Mouse (Mus musculus) adrenal gland, postnatal 14 days (tissue): ENCODE results near the gene Cox5a. TPM values are rescaled to one million over a fixed set of nuclear protein-coding genes. Genes with fewer than 3 reads are reported as not detected.

Experiments
- DNase-seq: peaks from one replicate; pipeline ENCODE4 v3.0.0; 2021; ENCODE audit warnings: mixed read lengths
- total RNA-seq: library from RNA; stranded (reverse); gene quantifications from 2 replicates; pipeline ENCODE4 v1.2.3, GENCODE M21; 2021

Cox5a gene
- total RNA-seq, 1 experiment from 2014 or later, result 1,056 TPM

DNA sequence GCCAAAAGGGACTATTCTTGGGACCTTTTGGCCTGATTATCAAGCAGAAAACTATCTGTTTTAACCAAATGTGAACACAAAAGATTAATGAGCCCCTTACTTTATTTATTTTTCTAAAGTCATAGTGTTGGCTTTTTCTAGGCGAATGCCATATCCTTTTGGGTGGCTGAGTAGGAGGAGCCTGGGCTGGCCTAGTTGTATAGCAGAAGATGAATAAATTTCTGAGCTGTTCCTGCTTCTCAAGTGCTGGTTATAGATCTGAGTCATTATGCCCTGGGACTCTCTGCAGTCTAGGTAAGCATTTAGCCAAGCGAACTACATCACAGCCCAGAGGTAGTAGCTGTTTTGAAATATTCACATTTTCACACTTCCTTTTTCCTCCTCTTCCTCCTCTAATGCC lies 4.4 kb downstream of the Cox5a start:
- DNase-seq, result no peak

DNA sequence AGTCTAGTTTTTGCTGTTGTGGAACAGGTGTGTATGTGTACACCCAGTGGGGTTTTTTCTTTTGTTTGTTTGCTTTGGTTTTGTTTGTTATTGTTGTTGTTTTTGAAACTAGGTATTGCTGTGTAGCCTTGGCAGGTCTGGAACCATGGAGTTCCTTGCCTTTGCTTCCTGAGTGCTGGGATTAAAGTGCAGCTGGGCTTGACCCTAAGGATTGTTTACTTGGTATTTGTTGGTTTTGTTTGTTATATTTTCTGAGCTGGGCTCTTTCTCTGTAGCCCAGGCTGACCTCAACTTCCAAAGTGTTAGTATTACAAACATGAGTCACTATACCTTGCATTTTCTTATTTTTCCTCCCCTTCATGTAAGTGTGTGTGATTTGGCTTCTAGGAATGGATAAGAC lies 5.4 kb downstream of the Cox5a start:
- no peak for DNase-seq

DNA sequence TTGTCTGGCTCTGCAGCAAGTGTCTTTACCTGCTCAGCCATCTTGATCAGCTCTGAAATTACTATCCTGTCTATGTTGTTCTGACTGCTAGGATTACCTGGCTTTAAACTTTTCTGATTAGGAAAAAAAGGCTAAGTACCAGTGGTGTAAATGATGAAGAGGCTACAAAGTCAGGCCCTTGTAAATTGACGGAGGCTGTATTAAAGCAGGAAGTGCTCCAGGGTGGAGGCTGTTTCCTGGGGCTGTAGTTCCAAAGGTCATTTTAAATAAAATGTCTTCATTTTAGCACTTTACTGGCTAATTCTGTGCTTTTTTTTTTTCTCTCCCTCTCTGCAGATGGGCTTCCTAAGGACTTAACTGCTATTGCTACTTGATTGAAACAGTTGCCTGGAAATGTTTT lies 10.9 kb downstream of the Cox5a start:
- DNase-seq, result no peak

DNA sequence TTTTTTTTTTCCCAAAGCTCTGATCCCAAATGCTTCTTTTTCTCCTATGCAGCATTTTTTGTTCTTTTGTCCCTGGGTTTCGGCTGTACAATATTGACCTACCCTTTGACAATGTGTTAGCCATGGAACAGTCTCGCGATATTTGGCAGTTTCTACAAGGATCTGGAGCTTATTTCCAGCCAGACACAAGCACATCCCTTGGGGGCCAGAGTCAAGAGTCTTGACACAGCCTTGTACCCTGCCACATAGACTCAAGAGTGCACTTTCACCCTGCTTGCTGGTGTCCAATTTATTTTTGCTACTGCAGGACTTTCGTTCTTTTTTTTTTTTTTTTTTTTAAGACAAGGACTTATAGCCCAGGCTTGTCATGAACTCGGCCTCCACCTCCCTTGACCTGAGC lies 15.3 kb downstream of the Cox5a start:
- peak; percentile 51 for DNase-seq

DNA sequence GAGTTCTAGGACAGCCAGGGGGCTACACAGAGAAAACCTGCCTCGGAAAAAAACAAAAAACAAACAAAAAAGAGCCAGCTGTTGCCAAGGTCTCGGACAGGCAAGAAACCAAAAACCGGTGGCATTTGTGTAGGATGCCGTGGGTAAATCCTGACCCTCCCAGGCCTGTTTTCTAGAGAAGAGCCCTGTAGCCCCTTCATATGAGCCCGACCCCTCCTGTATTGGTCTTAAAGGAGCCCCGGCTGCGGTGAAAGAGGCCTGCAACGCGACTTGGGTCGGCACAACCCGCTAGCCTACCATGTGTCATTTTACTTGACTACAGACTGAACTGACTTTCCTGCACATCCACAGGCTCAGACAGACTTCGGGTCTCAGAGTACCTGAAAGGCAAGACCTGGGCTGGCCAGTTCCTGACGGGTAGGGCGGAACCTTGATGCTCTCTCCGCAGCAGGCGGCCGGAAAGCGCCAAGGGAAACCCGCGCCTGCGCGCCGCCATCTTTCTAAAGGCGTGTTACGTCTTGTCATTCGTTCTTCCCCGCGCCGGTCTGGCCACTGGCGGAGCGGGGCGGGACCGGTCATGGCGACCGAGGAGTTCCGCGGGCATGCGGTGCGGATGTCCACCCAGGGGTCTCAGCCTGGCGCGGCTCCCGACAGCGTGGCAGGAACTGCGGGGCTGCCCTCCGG lies 16.1 kb downstream of the Cox5a start, which contains the start of gene Fam219b:
Gene Fam219b (plus strand): TSS at position 485 of the 684 bp plus-strand sequence.
- peak; percentile 96 for DNase-seq

GRCm38 (mm10) chr9:57537728-57538181 lies 16.7 kb downstream of the Cox5a start:
- DNase-seq, result peak; percentile 55

DNA sequence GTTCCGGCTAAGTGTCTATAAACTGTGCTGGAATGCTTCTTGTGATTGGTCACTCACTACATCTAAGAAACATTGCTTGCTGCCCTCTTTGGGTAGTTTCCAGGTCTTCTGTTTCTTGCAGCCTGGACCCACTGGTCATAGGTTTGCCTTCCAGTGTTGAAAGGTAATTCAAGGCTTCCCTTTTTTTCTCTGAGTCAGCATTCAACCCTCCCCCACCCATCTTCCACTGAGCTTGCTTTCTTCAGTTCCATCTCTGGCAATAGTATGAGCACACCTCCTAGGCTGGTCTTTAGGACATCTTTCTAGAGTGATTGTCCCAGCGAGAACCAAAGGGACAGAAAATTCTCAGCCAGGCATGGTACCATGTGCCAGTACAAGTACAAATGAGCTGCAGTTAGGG lies 18.5 kb downstream of the Cox5a start:
- no peak for DNase-seq

DNA sequence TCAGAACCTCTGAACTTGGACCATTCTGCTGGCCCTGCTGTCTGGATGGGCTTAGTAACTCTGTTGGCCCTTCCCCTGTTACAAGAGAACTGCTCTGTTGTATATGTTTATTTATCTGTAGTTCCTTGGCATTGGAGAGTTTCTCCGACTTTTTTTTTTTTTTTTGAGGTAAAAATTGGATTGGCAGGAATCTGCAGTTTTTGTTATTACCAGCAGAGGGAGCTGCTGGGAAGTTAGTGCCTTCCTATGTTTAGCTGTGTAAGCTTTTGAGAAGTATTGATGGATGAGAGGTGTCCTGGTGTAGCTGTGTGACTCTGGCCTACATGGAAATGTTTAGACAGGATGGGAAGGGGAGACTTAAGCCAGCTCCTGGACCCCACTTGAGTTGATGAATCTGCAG lies 20.2 kb downstream of the Cox5a start:
- DNase-seq, result peak; percentile 59

GRCm38 (mm10) chr9:57543951-57544350 lies 22.9 kb downstream of the Cox5a start:
- DNase-seq, result no peak

DNA sequence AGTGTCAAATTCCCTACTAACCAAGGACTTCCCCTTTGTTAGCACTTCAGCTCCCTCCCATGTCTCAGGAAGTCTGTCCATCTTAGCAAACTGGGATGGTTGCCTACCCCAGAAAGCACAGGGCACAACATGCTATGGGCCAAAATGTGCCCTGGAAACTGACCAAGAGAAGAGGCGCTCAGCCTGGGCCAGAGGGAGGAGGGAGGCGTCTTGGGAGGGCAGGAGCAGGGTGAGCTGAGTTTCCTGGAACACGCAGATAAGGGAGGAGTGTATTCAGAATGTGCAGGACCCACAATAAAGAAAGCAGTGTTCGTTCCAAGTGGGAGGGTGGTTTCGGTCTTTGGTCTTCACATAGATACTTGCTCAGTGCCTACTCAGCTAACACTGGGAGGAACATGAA lies 26.2 kb downstream of the Cox5a start:
- DNase-seq, result peak; percentile 34

DNA sequence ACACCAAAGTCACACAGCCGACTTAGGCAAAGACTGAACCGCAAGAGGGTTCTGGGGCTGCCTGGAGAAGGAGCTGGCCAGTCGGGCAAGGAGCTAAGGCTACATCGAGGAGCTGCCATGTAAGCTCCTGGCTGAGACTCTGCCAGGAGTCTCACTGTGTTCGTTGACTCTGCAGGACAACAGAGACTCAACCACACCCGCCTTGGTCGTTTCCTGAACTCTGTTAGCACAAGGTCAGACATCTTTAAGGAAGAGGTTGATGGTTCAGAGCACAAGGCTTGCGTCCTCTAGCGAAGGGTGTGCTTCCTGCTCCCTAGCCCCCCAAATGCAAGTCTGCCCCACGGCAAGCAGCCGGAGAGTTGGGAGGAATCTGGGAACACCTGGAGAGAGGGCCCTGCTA lies 26.8 kb downstream of the Cox5a start:
- no peak for DNase-seq

- no peak for DNase-seq
Observed at GRCm38 (mm10) chr9:57549186-57549585, 28.1 kb downstream of the Cox5a start.

GRCm38 (mm10) chr9:57550126-57550862 lies 29.2 kb downstream of the Cox5a start:
- peak; percentile 85 for DNase-seq

GRCm38 (mm10) chr9:57552139-57552887 lies 31.2 kb downstream of the Cox5a start, which contains the start of gene Mpi:
Mpi (minus strand) TSS chr9:57552763.
- DNase-seq, result peak; percentile 82

DNA sequence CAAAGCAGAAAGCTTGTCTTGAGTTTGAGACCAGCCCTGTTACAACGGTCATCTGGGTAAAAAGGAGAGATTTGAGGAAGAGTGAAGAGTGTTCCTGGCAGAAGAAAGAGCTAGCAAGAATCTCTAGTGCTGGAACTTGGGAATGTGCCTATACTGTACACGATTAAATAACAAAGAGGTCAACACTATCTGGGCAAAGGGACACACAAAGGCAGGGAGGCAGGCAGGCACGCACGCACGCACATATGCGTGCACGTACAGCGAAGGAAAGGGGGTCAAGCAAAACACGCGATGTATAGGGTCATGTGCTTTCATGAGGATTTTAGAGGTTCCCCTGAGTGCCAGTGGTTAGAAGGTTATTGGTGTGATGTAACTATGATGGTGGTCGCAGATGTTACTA lies 32.0 kb downstream of the Cox5a start:
- no peak for DNase-seq

DNA sequence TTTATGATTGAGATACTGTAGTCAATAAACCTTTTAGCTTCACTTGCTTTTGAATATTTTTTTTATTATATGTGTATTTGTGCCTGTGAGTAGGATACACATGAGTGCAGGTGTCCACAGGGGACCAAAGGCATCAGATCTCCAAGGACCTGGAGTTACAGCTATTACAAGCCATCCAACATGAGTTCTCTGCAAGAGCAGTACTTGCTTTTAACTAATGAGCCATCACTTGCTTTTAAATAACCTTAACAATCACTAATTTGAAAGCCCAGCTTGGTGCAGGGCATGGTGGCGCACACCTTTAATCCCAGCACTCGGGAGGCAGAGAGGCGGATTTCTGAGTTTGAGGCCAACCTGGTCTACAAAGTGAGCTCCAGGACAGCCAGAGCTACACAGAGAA lies 33.7 kb downstream of the Cox5a start:
- DNase-seq, result no peak

DNA sequence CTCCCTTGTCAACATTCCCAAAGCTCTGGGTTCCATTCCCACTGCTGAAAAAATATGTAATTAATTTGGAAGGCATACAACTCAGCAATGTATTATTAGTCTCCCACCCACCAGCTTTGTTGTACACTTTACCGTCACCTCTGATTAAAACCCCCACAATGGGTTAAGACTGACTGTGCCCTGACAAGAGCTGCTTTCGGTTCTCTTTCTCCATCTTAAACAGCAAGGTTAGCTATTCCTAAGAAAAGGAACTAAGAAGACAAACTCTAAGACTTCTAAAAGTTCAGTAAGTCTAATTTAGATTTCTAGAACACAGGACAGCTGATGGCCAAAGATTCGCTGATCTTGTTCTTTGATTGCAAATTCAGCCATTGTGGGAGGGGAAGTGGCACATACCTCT lies 36.1 kb downstream of the Cox5a start:
- DNase-seq, result no peak

DNA sequence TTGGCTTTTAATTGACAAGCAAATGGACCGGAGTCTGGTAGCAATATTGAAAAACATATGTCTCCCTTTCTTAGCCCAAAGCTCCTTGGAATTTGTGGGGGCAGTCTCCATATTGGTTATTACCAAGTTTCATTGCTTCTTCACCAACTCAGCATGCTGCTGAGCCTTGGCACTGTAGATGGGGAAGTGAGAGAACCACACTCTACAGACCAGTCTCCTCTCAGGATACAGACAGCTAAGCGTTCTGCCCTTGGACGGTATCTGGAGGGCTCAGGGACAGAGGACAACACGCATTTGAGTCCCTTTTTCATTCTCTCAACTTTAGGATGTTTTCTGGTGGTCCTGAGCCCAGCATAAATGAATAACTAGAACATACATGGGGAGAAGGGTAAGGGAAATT lies 37.6 kb downstream of the Cox5a start:
- DNase-seq, result no peak

DNA sequence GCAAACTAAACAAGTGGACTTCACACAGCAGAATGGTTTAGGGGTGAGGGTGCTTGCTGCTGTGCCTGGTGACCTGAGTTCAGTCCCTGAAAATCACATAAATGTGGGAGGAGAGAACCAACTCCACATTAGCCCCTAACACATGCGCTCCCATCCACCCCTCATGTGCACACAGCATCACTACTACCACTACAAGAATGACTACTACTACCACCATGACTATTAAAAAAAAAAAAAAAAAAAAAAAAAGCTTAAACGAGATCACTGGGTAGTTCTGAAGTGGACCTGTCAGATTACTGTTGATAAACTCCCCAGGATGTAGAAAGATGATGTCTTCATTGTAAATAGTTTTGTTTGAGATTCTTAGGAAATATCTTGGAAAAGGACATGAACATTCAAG lies 38.5 kb downstream of the Cox5a start:
- no peak for DNase-seq

- no peak for DNase-seq
Observed at GRCm38 (mm10) chr9:57560263-57560662, 39.2 kb downstream of the Cox5a start.

DNA sequence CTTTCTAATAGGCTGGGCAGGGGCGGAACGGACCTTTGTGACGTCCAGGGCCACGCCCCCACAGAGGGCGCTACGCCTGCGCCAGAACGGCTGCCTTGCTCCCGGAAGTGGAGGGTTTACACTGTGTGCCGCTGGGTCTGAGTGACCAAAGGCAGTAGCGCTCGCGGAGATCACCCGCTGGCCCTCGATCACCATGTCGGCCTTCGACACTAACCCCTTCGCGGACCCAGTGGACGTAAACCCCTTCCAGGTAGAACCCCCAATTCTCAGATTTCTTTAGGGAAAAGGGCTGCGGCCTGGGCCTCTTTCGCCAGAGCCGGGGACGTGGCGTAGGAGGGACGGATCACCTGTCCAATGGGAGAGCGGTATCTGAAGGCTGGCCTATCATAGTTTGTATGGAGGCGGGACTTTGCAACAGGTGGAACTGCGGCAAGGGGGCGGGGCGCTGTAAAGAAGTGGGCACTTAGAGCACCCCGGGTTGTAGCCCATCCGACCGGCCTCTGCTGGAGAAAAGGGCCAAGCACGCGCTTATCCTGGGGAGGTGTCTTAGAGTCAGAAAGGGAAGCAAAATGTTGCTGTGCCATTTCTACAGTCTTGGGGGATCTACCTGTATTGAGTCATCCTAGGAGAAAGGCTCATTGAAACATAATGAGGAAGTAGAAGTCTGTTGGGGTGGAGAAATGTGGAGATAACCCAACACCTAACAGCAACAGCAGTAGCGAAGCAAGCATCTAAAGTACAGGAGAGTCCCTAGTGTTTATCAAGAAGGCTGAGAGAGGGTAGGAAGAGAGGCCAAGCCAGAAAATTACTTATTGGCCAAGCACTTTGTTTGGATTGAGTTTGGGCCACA lies 40.0 kb downstream of the Cox5a start, which contains the start of gene Scamp2:
Gene Scamp2 (plus strand): TSS at position 83 of the 850 bp plus-strand sequence.
- DNase-seq, result peak; percentile 96

GRCm38 (mm10) chr9:57561711-57562099 lies 40.6 kb downstream of the Cox5a start:
- DNase-seq, result no peak
